Mouse (Mus musculus) forebrain, embryonic 12.5 days (tissue): Measurements from ENCODE around the gene Rbm24. TPM values are rescaled to one million over a fixed set of nuclear protein-coding genes. Genes with fewer than 3 reads are reported as not detected.

Experiments
- ATAC-seq: fragments of 200-750 bp; cut with Nextera tagmentation; 2 replicates; pipeline ENCODE4 v1.8.0; 2017; ENCODE audit warnings: moderate TSS enrichment; ENCODE audit not compliant: low FRiP score
- H3K27ac ChIP-seq: fragments of 300-500 bp; sonication (generic); 2 replicates; pipeline ENCODE4 v1.5.1; 2016; ENCODE audit warnings: mild to moderate bottlenecking
- H3K27me3 ChIP-seq: fragments of 300-500 bp; sonication (generic); 2 replicates; pipeline ENCODE4 v1.6.1; 2016; ENCODE audit warnings: mild to moderate bottlenecking
- H3K36me3 ChIP-seq: fragments of 300-500 bp; sonication (generic); replicated peaks from 2 replicates; pipeline ENCODE4 v1.6.1; 2016; ENCODE audit warnings: mild to moderate bottlenecking
- H3K4me1 ChIP-seq: fragments of 300-500 bp; sonication (generic); 2 replicates; pipeline ENCODE4 v1.6.1; 2016
- H3K4me2 ChIP-seq: fragments of 300-500 bp; sonication (generic); 2 replicates; pipeline ENCODE4 v1.6.1; 2016; ENCODE audit warnings: mild to moderate bottlenecking, moderate library complexity
- H3K4me3 ChIP-seq: fragments of 300-500 bp; sonication (generic); replicated peaks from 2 replicates; pipeline ENCODE4 v1.5.1; 2016; ENCODE audit warnings: mild to moderate bottlenecking
- H3K9ac ChIP-seq: fragments of 300-500 bp; sonication (generic); 2 replicates; pipeline ENCODE4 v1.6.1; 2016; ENCODE audit warnings: mild to moderate bottlenecking
- H3K9me3 ChIP-seq: fragments of 300-500 bp; sonication (generic); 2 replicates; pipeline ENCODE4 v1.6.1; 2016
- WGBS: fragments of 180-500 bp; shearing (Covaris S2); methylation state at CpG from one replicate; pipeline ENCODE4 v1.1.7; 2016; 5-methylcytosine and 5-hydroxymethylcytosine counted together
- polyA plus RNA-seq: library from polyadenylated mRNA; unstranded; fragments of >200 nt; fragmentation: Nextera tagmentation; extraction: Ambion mirVana; gene quantifications from 2 replicates; pipeline ENCODE4 v1.2.1, GENCODE M21; 2016

The Rbm24 gene
- polyA plus RNA-seq, 1 experiment from 2014 or later = 3.4 TPM

DNA sequence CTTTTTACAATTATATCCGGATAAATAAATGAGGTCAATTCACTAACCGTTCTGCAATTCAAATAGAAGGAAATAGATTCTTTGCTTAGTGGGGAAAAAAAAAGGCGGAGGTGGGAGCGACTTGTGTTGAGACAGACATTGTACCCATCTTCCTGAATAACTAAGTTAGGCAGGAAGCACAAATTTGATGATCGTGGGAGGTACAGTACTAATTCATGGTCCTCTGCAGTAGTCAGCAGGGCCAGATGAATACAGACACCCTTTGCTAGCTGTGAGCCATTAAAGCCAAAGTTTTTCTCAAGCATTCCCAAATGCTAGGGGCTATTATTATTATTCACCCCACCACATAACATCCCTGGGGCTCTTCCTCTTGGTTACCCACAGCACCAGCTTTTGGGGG lies 640 bp upstream of the Rbm24 start:
- WGBS = 78% methylated on average over 5 of the region's 5 CpGs
- ATAC-seq = no peak
- H3K4me3 ChIP-seq = peak overlapping the region; percentile 65
- H3K27me3 ChIP-seq = peaks cover 4% of the 10 kb centered on the region; the same call in 1 of the 2 replicates
- peak overlapping the region; percentile 94 for H3K4me2 ChIP-seq
- no peaks in the 10 kb centered on the region for H3K36me3 ChIP-seq
- H3K9ac ChIP-seq = peak overlapping the region; percentile 80; the same call in 1 of the 2 replicates
- peaks cover 17% of the 10 kb centered on the region for H3K4me1 ChIP-seq
- H3K9me3 ChIP-seq = no peaks in the 10 kb centered on the region
- no peak overlapping the region for H3K27ac ChIP-seq

GRCm38 (mm10) chr13:46418731-46419545 lies 704 bp downstream of the Rbm24 start:
- H3K36me3 ChIP-seq = no peaks in the 10 kb centered on the region; the same call in 1 of the 2 replicates
- peak; percentile 55 for ATAC-seq
- H3K27ac ChIP-seq = peak overlapping the region; percentile 59; the same call in 1 of the 2 replicates
- H3K4me1 ChIP-seq = peaks cover 17% of the 10 kb centered on the region
- peaks cover 4% of the 10 kb centered on the region; the same call in 1 of the 2 replicates for H3K27me3 ChIP-seq
- peak overlapping the region; percentile 94 for H3K4me2 ChIP-seq
- peak overlapping the region; percentile 80 for H3K9ac ChIP-seq
- peak overlapping the region; percentile 65 for H3K4me3 ChIP-seq
- WGBS = under 1% methylated on average over 73 of the region's 73 CpGs
- H3K9me3 ChIP-seq = no peaks in the 10 kb centered on the region

GRCm38 (mm10) chr13:46419648-46420047 lies 1.4 kb downstream of the Rbm24 start:
- peaks cover 17% of the 10 kb centered on the region for H3K4me1 ChIP-seq
- peaks cover 4% of the 10 kb centered on the region; the same call in 1 of the 2 replicates for H3K27me3 ChIP-seq
- peak overlapping the region; percentile 65 for H3K4me3 ChIP-seq
- 2% methylated on average over 7 of the region's 7 CpGs for WGBS
- peak overlapping the region; percentile 94 for H3K4me2 ChIP-seq
- no peaks in the 10 kb centered on the region for H3K9me3 ChIP-seq
- ATAC-seq = no peak
- peak overlapping the region; percentile 80 for H3K9ac ChIP-seq
- H3K27ac ChIP-seq = 0 out of 2 replicates have a peak overlapping the region, but pooled peaks have one; percentile 50
- peaks cover 6% of the 10 kb centered on the region; the same call in 1 of the 2 replicates for H3K36me3 ChIP-seq

DNA sequence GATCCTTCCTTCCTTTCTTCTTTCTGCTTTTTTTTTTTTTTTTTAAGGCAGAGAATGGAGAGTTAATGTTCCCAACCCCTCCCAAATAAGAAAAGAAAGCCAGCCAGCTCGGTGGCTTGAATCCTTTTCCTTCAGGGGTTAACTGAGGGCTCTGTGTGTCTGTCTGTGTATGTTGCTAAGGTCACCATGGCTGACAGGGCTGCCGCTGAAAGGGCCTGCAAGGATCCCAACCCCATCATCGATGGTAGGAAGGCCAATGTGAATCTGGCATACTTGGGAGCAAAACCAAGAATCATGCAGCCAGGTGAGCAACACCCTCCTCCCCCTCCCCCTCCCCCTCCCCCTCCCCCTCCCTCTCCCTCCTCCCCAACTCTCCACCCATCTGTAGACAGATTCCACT lies 1.9 kb downstream of the Rbm24 start:
- peak overlapping the region; percentile 94 for H3K4me2 ChIP-seq
- H3K27me3 ChIP-seq = peaks cover 4% of the 10 kb centered on the region; the same call in 1 of the 2 replicates
- WGBS = 3% methylated on average over 3 of the region's 3 CpGs
- peaks cover 17% of the 10 kb centered on the region for H3K4me1 ChIP-seq
- peak overlapping the region; percentile 80; the same call in 1 of the 2 replicates for H3K9ac ChIP-seq
- H3K36me3 ChIP-seq = peaks cover 9% of the 10 kb centered on the region
- H3K27ac ChIP-seq = no peak overlapping the region
- ATAC-seq = no peak
- no peaks in the 10 kb centered on the region for H3K9me3 ChIP-seq
- peak overlapping the region; percentile 65 for H3K4me3 ChIP-seq

DNA sequence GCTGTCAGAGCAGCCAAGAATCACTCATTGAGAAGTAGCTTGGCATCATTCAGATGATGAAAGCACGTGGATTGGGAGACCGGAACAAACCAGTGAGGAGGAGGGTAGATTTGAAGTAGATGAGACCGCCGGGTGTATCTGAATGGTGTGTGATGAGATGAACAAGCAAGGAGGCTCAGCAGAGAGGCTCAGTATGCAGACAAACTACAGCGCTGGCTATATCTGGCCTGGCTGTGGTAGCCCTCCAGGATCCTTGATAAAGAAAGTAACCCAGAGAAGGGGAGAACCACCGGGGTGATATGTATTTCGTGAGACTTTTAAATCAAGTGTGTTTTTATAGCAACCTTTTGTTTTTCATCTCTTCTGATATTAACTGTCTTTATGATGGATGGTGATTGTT lies 5.6 kb downstream of the Rbm24 start:
- Histone ChIP-seq H3K4me2 (no peak overlapping the region), H3K9me3 (no peaks in the 10 kb centered on the region), H3K4me3 (no peak overlapping the region), H3K9ac (no peak overlapping the region), H3K27ac (no peak overlapping the region), H3K4me1 (peaks cover 13% of the 10 kb centered on the region), H3K36me3 (peaks cover 14% of the 10 kb centered on the region), H3K27me3 (no peaks in the 10 kb centered on the region)
- ATAC-seq = no peak
- 96% methylated on average over 7 of the region's 7 CpGs for WGBS

- H3K27ac ChIP-seq = no peak overlapping the region
Measured at GRCm38 (mm10) chr13:46424376-46424775, 6.1 kb downstream of the Rbm24 start.

DNA sequence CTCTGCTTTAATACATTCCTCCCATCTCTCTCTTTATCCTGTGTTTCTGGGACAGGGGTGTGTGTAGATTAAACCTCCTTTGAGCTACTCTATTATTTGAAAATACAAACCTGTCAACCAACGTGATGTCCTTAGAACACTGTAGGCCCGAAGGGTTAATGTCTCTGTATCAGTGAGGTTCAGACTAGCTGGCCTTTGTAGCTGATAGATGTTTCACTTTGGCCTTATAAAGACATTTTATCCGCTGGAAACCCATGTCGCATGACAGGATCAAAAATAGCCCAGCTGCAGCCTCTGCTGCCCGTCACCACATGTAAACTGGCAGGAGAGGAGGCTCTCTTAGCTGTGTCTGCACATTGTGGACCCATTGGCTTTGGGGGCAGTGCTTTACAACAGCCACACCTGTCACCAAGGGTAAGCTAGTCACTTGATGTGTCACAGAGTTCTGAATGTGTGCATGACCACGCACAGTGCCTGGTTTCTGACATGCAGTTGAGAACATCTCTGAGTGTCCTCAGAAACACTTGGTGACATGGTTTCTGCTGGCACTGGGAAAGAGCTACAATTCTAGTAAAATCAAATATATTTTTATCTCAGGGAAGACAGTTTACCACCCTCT lies 8.5 kb downstream of the Rbm24 start:
- Histone ChIP-seq H3K9me3 (no peaks in the 10 kb centered on the region), H3K27me3 (no peaks in the 10 kb centered on the region), H3K36me3 (peaks cover 26% of the 10 kb centered on the region), H3K27ac (no peak overlapping the region), H3K4me1 (no peaks in the 10 kb centered on the region), H3K4me3 (no peak overlapping the region), H3K9ac (no peak overlapping the region), H3K4me2 (no peak overlapping the region)
- ATAC-seq = no peak
- 88% methylated on average over 6 of the region's 6 CpGs for WGBS

More at GRCm38 (mm10) chr13:46424376-46424775, 6.1 kb downstream of the Rbm24 start:
- Histone ChIP-seq H3K27me3 (no peaks in the 10 kb centered on the region), H3K36me3 (peaks cover 19% of the 10 kb centered on the region), H3K9ac (no peak overlapping the region), H3K4me2 (no peak overlapping the region), H3K4me3 (no peak overlapping the region), H3K9me3 (no peaks in the 10 kb centered on the region), H3K4me1 (peaks cover 13% of the 10 kb centered on the region)
- WGBS = 95% methylated on average over 8 of the region's 8 CpGs
- ATAC-seq = no peak

- Histone ChIP-seq H3K27me3 (no peaks in the 10 kb centered on the region), H3K4me1 (peaks cover 5% of the 10 kb centered on the region), H3K4me2 (no peak overlapping the region), H3K4me3 (no peak overlapping the region), H3K9me3 (no peaks in the 10 kb centered on the region), H3K36me3 (peaks cover 26% of the 10 kb centered on the region), H3K9ac (no peak overlapping the region), H3K27ac (no peak overlapping the region)
- no peak for ATAC-seq
- 91% methylated on average over 22 of the region's 22 CpGs for WGBS
Measured at GRCm38 (mm10) chr13:46428964-46429363, 10.7 kb downstream of the Rbm24 start.

GRCm38 (mm10) chr13:46429866-46430265 lies 11.6 kb downstream of the Rbm24 start:
- H3K4me1 ChIP-seq = peaks cover 11% of the 10 kb centered on the region
- H3K9me3 ChIP-seq = no peaks in the 10 kb centered on the region
- no peak overlapping the region for H3K9ac ChIP-seq
- WGBS = 90% methylated on average over 11 of the region's 11 CpGs
- H3K27ac ChIP-seq = no peak overlapping the region
- no peak for ATAC-seq
- no peak overlapping the region for H3K4me2 ChIP-seq
- H3K27me3 ChIP-seq = no peaks in the 10 kb centered on the region
- H3K36me3 ChIP-seq = peaks cover 18% of the 10 kb centered on the region
- no peak overlapping the region for H3K4me3 ChIP-seq

DNA sequence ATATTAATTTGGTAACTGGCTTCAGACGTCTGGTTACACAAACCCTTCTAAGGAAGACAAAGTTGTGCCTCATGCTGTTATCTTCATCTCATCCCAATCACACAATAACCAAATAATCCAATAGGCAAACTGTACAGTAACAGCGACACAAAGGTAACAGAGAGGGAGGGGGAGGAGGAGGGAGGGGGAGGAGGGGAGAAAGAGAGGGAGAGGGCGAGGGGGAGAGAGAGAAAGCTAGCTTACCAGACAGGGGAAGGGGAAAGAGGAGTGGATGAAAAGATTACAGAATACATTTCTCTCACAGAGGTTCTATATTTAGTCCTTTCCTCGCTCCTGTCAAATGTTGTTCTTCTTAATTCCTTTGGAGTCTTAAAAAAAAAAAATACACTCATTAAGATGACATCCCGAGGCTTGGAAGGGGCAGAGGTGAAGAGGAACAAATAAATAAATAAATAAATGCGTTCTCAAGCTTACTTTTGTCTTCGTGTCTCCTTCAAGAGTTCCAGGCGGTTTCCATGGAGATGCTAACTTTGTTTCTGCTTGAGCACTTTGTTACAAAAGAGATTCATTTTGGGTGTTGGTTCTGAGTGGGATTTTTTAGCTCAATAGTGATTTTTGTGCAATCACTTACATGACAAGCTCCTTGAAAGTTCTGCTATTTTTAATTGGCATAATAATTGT lies 15.8 kb downstream of the Rbm24 start:
- Histone ChIP-seq H3K9me3 (no peaks in the 10 kb centered on the region), H3K9ac (no peak overlapping the region), H3K4me2 (peak overlapping the region; percentile 30), H3K27me3 (no peaks in the 10 kb centered on the region), H3K27ac (peak overlapping the region; percentile 61; the same call in 1 of the 2 replicates), H3K4me1 (peaks cover 12% of the 10 kb centered on the region), H3K4me3 (no peak overlapping the region), H3K36me3 (peaks cover 10% of the 10 kb centered on the region)
- WGBS = 11% methylated on average over 7 of the region's 8 CpGs
- 0 out of 2 replicates have a peak, but pooled peaks have one; percentile 55 for ATAC-seq

DNA sequence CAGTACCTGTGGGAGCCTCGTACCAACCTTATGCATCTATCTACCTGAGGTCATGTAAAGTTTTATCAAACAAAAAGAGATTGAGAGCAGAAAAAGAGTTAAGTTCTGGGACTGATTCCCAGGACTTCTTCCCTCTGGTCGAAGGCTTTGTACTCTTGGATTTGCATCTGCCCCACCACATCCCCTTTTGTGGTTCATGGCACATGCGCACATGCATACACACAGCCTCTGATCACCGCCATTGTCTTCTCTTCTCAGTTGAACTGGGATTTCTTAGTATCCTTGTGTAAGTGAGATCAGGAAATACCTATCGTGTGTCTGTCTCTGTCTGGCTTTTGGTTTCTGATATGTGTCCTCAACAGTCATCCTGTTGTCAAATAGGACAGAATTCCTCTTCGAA lies 20.7 kb downstream of the Rbm24 start:
- H3K4me3 ChIP-seq = no peak overlapping the region
- no peaks in the 10 kb centered on the region for H3K36me3 ChIP-seq
- H3K4me1 ChIP-seq = peaks cover 8% of the 10 kb centered on the region
- no peak overlapping the region for H3K4me2 ChIP-seq
- 90% methylated on average over 6 of the region's 6 CpGs for WGBS
- no peak for ATAC-seq
- no peak overlapping the region for H3K9ac ChIP-seq
- H3K9me3 ChIP-seq = no peaks in the 10 kb centered on the region
- H3K27me3 ChIP-seq = no peaks in the 10 kb centered on the region
- H3K27ac ChIP-seq = no peak overlapping the region

GRCm38 (mm10) chr13:46444021-46444420 lies 25.8 kb downstream of the Rbm24 start:
- no peaks in the 10 kb centered on the region for H3K4me1 ChIP-seq
- WGBS = 80% methylated on average over 7 of the region's 7 CpGs
- no peaks in the 10 kb centered on the region for H3K27me3 ChIP-seq
- no peak overlapping the region for H3K4me3 ChIP-seq
- no peak overlapping the region for H3K9ac ChIP-seq
- H3K9me3 ChIP-seq = no peaks in the 10 kb centered on the region
- no peaks in the 10 kb centered on the region for H3K36me3 ChIP-seq
- no peak overlapping the region for H3K4me2 ChIP-seq
- no peak overlapping the region for H3K27ac ChIP-seq
- no peak for ATAC-seq
